Mouse (Mus musculus) liver, adult 2 months (tissue): ENCODE measurements around the gene Nfia.

ENCODE experiments used
- CTCF ChIP-seq: fragments of 200-500 bp; IDR thresholded peaks from 2 replicates; pipeline ENCODE4 v1.5.1; 2011; ENCODE audit warnings: low read depth, low read length, control low read depth
- POLR2A ChIP-seq: fragments of 200-500 bp; IDR thresholded peaks from 2 replicates; pipeline ENCODE4 v1.6.1; 2011; ENCODE audit warnings: low read length, control low read depth; ENCODE audit not compliant: insufficient read depth; ENCODE audit errors: extremely low read depth

DNA sequence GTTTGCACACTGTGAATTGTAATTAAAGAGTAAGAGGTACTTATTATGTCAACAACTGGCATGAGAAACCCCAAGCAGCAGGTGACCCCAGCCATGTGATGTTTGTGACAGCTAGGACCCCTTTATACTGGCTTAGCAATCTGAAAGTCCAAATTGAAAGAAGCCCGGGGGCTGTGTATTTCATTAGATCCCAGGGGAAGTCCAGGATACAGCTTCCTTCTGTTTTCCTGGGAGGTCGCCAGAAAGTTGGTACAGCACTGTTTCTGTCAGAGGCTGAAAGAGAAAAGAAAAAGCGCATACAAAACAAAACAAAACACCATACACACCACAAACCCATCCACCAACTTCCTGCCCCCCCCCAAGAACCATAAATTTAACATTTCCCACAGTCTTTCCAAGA, 164.4 kb downstream of the Nfia start:
- no peak for TF ChIP-seq POLR2A
- TF ChIP-seq CTCF = no peak
